Mouse (Mus musculus) CH12.LX (cell line): Measurements from ENCODE around the gene Ano1.

Source experiments
- CTCF ChIP-seq, 2 experiments: IDR thresholded peaks in 1 of 2; conservative IDR thresholded peaks in 1 of 2; 2 replicates each; pipeline ENCODE4 v1.5.1; 2011 to 2012; ENCODE audit warnings: low read depth in 2 of 2, low read length in 2 of 2, improper control_type of control experiment in 1 of 2, inconsistent platforms in 1 of 2, mild to moderate bottlenecking in 1 of 2, moderate library complexity in 1 of 2
- GABPA ChIP-seq: IDR thresholded peaks from 2 replicates; pipeline ENCODE4 v1.6.1; 2012; ENCODE audit warnings: low read depth, low read length, improper control_type of control experiment, inconsistent platforms; ENCODE audit not compliant: insufficient replicate concordance
- MYC ChIP-seq: IDR thresholded peaks from 2 replicates; pipeline ENCODE4 v1.6.1; 2011; ENCODE audit warnings: low read depth, mild to moderate bottlenecking, improper control_type of control experiment, low read length

DNA sequence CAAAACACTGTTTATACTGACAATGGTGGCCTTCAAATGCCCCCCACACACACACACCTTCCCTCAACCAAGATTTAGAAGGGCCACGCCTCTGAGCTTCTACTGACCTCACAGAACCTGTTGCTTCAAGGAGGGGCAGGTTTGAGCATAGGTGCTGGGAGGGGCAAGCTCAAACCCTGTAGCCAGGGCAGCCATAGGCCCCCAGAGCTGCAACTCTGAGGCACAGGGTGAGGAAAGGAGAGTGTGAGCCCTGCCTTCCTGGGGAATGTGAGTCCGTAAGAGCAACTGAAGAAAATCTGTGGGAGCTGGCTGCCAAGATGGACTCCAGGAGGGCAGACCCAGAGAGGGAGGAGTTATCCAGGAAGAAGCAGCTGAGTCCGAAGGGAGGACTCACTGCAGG is 23.4 kb upstream of the Ano1 start:
- TF ChIP-seq CTCF (conservative IDR thresholded peaks at IDR 0.05 in 1 of 2, IDR thresholded peaks at IDR 0.05 in 1 of 2; ENCODE audit: low read depth in 2 of 2, low read length in 2 of 2) (no peak), MYC (no peak), GABPA (no peak)
